Mouse (Mus musculus): ENCODE data around the gene Cgn. TPM values are rescaled to one million over a fixed set of nuclear protein-coding genes. Genes with fewer than 3 reads are reported as not detected.
A peak's percentile ranks its signal among the peaks of the same experiment; 100 is the strongest.

Cgn gene
- polyA plus RNA-seq, 1 experiment from 2014 or later = 25.2 TPM

DNA sequence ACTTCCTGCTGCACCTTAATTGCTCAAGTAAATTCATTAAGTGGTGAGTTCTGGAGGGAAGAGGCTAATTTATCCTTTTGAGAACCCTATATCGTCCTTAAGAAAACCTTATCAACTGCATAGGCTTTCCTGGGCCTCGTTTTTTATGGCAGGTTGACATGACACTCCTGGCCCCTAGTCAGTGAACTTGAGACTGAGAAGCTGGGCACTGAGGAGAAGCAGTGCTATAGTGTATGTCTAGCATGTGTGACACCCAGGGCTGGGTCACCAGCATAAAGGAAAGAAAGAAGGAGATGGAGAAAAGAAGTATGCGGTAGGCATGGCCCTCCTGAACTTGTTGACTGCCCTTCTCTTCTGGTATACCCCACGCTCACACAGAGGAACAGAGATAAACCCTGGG is 27.8 kb upstream of the Cgn start:
- no peak overlapping the region for H3K4me3 ChIP-seq (ENCODE audit: low read depth, low read length)
- DNase-seq (ENCODE audit: low spot score) (no peak), ATAC-seq (ENCODE audit: low FRiP score, low TSS enrichment) (no peak)
- H3K36me3 ChIP-seq (ENCODE audit: control insufficient read depth, insufficient read depth, low read length) = no peaks in the 10 kb centered on the region
- H3K27ac ChIP-seq (replicated peaks) = no peak overlapping the region
- H3K4me2 ChIP-seq (replicated peaks; ENCODE audit: low read depth) = no peak overlapping the region
- no peak for TF ChIP-seq EP300 (optimal IDR thresholded peaks at IDR 0.05)
- no peak for TF ChIP-seq CTCF (IDR thresholded peaks at IDR 0.05; ENCODE audit: low read depth)
- H3K27me3 ChIP-seq (ENCODE audit: control insufficient read depth, insufficient read depth, low read length) = no peaks in the 10 kb centered on the region
- no peaks in the 10 kb centered on the region for H3K9me3 ChIP-seq (ENCODE audit: control insufficient read depth, low read length)
- no peaks in the 10 kb centered on the region for H3K4me1 ChIP-seq (replicated peaks; ENCODE audit: control insufficient read depth, insufficient read depth)
- WGBS = 74% methylated on average over 4 of the region's 4 CpGs
- no peak overlapping the region for H3K9ac ChIP-seq (ENCODE audit: low read length)

DNA sequence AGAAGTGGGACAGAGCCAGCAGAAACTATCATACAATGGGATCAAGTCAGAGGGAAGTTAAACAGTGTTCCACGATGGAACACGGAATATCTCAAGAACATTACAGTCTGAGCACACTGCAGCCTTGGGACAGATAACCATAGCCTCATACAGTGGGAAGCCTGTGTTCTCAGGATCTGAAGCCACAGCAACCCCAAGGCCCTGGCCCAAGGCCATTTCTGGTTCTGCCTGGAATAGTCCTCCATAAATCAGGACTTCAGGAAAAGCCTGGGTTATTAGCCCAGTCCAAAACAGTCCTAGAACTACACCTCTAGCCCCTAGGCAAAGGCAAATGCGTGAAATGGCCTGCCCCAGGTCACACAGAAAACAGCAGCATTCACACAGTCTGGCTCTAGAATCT is 27.4 kb upstream of the Cgn start:
- Histone ChIP-seq H3K9ac (ENCODE audit: low read length) (no peak overlapping the region), H3K9me3 (ENCODE audit: control insufficient read depth, low read length) (no peaks in the 10 kb centered on the region), H3K4me3 (ENCODE audit: low read depth, low read length) (no peak overlapping the region), H3K36me3 (ENCODE audit: control insufficient read depth, insufficient read depth, low read length) (no peaks in the 10 kb centered on the region), H3K4me1 (replicated peaks; ENCODE audit: control insufficient read depth, insufficient read depth) (no peaks in the 10 kb centered on the region), H3K27ac (replicated peaks) (no peak overlapping the region), H3K27me3 (ENCODE audit: control insufficient read depth, insufficient read depth, low read length) (no peaks in the 10 kb centered on the region), H3K4me2 (replicated peaks; ENCODE audit: low read depth) (no peak overlapping the region)
- 71% methylated on average over 3 of the region's 3 CpGs for WGBS
- DNase-seq (ENCODE audit: low spot score) (no peak), ATAC-seq (ENCODE audit: low FRiP score, low TSS enrichment) (no peak)
- TF ChIP-seq CTCF (IDR thresholded peaks at IDR 0.05; ENCODE audit: low read depth) = no peak
- no peak for TF ChIP-seq EP300 (optimal IDR thresholded peaks at IDR 0.05)

DNA sequence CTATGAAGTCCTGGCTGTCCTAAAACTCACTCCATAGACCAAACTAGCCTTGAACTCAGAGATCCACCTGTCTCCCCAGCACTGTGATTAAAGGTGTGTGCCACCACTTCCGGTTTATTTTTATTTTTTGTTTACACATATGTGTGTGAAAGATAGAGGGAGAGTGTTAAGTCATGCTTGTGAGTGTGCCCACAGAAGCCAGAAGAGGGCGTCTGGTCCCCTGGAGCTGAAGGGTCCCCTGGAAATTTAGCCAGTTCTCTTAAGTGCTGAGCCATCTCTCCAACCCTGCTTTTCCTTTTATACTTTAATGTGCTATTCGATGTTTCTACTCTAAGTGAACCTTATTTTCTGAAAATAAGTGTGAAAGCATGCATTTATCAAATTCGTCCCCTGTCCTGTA is 25.3 kb upstream of the Cgn start:
- H3K36me3 ChIP-seq (ENCODE audit: control insufficient read depth, insufficient read depth, low read length) = no peaks in the 10 kb centered on the region
- no peak overlapping the region for H3K27ac ChIP-seq (replicated peaks)
- H3K9ac ChIP-seq (ENCODE audit: low read length) = no peak overlapping the region
- TF ChIP-seq EP300 (optimal IDR thresholded peaks at IDR 0.05) (no peak), CTCF (IDR thresholded peaks at IDR 0.05; ENCODE audit: low read depth) (peak; percentile 73)
- no peaks in the 10 kb centered on the region for H3K27me3 ChIP-seq (ENCODE audit: control insufficient read depth, insufficient read depth, low read length)
- H3K4me2 ChIP-seq (replicated peaks; ENCODE audit: low read depth) = no peak overlapping the region
- peak; percentile 29; the same call in 1 of the 2 replicates for ATAC-seq (ENCODE audit: low FRiP score, low TSS enrichment)
- H3K4me1 ChIP-seq (replicated peaks; ENCODE audit: control insufficient read depth, insufficient read depth) = no peaks in the 10 kb centered on the region
- no peak for DNase-seq (ENCODE audit: low spot score)
- no peak overlapping the region for H3K4me3 ChIP-seq (ENCODE audit: low read depth, low read length)
- 17% methylated on average over 4 of the region's 4 CpGs for WGBS
- no peaks in the 10 kb centered on the region for H3K9me3 ChIP-seq (ENCODE audit: control insufficient read depth, low read length)

DNA sequence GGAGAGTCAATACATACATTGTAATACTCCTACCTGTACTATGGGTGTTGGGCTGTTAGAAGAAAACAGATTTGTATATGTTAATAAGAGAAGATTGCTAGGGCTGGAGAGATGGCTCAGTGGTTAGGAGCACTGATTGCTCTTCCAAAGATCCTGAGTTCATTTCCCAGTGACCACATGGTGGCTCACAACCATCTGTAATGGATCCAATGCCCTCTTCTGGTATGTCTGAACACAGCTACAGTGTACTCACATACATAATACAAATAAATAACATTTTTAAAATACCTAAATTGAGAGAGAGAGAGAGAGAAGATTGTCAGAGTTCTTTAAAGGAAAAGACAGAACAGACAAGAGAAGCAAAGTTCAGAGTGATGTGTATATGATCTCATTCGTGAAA is 22.0 kb upstream of the Cgn start:
- DNase-seq (ENCODE audit: low spot score) (no peak), ATAC-seq (ENCODE audit: low FRiP score, low TSS enrichment) (no peak)
- WGBS = 67% methylated on average over 1 of the region's 1 CpGs
- H3K4me1 ChIP-seq (replicated peaks; ENCODE audit: control insufficient read depth, insufficient read depth) = no peaks in the 10 kb centered on the region
- H3K36me3 ChIP-seq (ENCODE audit: control insufficient read depth, insufficient read depth, low read length) = no peaks in the 10 kb centered on the region
- no peak overlapping the region for H3K4me2 ChIP-seq (replicated peaks; ENCODE audit: low read depth)
- no peak overlapping the region for H3K27ac ChIP-seq (replicated peaks)
- no peaks in the 10 kb centered on the region for H3K27me3 ChIP-seq (ENCODE audit: control insufficient read depth, insufficient read depth, low read length)
- H3K9ac ChIP-seq (ENCODE audit: low read length) = no peak overlapping the region
- H3K4me3 ChIP-seq (ENCODE audit: low read depth, low read length) = no peak overlapping the region
- no peaks in the 10 kb centered on the region for H3K9me3 ChIP-seq (ENCODE audit: control insufficient read depth, low read length)
- TF ChIP-seq EP300 (optimal IDR thresholded peaks at IDR 0.05) (no peak), CTCF (IDR thresholded peaks at IDR 0.05; ENCODE audit: low read depth) (peak; percentile 57)

DNA sequence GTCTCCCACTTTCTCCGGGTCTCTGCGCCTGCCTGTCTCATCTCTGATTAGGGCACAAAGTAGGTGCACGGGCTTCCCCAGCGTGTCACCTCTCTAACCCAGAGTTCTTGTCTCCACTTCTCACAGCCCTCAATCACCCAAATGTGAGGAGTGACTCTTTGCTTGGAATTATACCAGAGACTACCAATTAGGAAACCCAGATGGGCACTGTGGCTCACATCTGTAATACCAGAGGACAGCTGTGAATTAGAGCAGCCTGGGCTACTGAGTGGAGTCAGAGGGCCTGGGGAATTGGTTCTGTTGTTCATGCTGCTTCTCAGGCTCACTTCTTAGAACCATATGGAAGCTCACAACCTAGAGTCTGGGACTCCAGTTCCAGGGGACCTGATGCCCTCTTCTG is 18.7 kb upstream of the Cgn start:
- Histone ChIP-seq H3K4me1 (replicated peaks; ENCODE audit: control insufficient read depth, insufficient read depth) (no peaks in the 10 kb centered on the region), H3K9ac (ENCODE audit: low read length) (no peak overlapping the region), H3K9me3 (ENCODE audit: control insufficient read depth, low read length) (no peaks in the 10 kb centered on the region), H3K27me3 (ENCODE audit: control insufficient read depth, insufficient read depth, low read length) (no peaks in the 10 kb centered on the region), H3K4me3 (ENCODE audit: low read depth, low read length) (no peak overlapping the region), H3K36me3 (ENCODE audit: control insufficient read depth, insufficient read depth, low read length) (no peaks in the 10 kb centered on the region), H3K27ac (replicated peaks) (no peak overlapping the region), H3K4me2 (replicated peaks; ENCODE audit: low read depth) (no peak overlapping the region)
- 85% methylated on average over 4 of the region's 4 CpGs for WGBS
- no peak for TF ChIP-seq EP300 (optimal IDR thresholded peaks at IDR 0.05)
- no peak for TF ChIP-seq CTCF (IDR thresholded peaks at IDR 0.05; ENCODE audit: low read depth)
- ATAC-seq (ENCODE audit: low FRiP score, low TSS enrichment) (no peak), DNase-seq (ENCODE audit: low spot score) (no peak)

DNA sequence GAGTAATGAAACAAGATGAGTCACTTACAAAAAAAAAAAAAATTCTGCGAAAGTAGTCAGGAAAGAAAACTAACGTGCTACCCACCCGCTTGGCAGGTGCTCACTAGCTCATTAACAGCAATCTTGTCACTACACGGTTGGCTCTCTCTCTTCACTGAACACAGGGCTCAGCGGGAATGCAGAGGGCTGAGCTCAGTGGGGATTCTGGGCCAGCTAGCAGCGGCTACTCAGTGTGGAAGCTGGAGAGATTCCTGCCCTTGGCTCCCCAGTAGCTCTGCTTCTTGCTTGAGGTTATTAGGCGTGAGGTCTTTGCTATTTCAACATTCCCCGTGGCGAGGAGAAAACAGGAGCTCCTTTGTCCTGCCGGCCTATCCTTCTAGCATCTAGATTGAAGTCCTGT is 17.9 kb upstream of the Cgn start:
- Histone ChIP-seq H3K4me3 (ENCODE audit: low read depth, low read length) (no peak overlapping the region), H3K27ac (replicated peaks) (peak overlapping the region; percentile 53), H3K9ac (ENCODE audit: low read length) (no peak overlapping the region), H3K9me3 (ENCODE audit: control insufficient read depth, low read length) (no peaks in the 10 kb centered on the region), H3K4me1 (replicated peaks; ENCODE audit: control insufficient read depth, insufficient read depth) (no peaks in the 10 kb centered on the region), H3K4me2 (replicated peaks; ENCODE audit: low read depth) (0 out of 2 replicates have a peak overlapping the region, but pooled peaks have one; percentile 11), H3K27me3 (ENCODE audit: control insufficient read depth, insufficient read depth, low read length) (no peaks in the 10 kb centered on the region), H3K36me3 (ENCODE audit: control insufficient read depth, insufficient read depth, low read length) (no peaks in the 10 kb centered on the region)
- ATAC-seq (ENCODE audit: low FRiP score, low TSS enrichment) (peak; percentile 59), DNase-seq (ENCODE audit: low spot score) (peak; percentile 37)
- 11% methylated on average over 10 of the region's 10 CpGs for WGBS
- no peak for TF ChIP-seq EP300 (optimal IDR thresholded peaks at IDR 0.05)
- no peak for TF ChIP-seq CTCF (IDR thresholded peaks at IDR 0.05; ENCODE audit: low read depth)
